Mouse (Mus musculus): ENCODE data around the gene Socs1.

DNA sequence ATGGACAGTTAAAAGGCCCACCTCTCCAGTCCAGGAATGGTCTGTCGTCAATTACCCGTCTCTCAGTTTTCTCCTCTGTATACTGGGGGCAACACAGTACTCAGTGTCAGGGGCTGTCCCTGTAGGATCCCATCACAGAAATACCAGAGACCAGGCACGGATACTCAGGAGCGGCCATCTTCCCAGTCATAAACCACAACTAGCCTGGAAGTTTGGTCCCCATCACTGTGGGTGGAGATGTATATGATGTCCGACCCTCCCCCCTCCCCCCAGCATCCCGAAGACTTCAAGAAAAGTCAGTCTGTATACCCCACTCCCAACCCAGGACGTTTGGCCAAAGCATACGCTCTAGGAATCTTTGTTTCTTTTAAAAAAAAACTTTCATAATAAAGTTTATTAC lies 1.9 kb downstream of the Socs1 start:
- TF ChIP-seq CTCF (IDR thresholded peaks at IDR 0.05; ENCODE audit: low read depth, low read length) (no peak), GATA1 (IDR thresholded peaks at IDR 0.05; ENCODE audit: borderline replicate concordance, low read length) (no peak), TAL1 (conservative IDR thresholded peaks at IDR 0.05; ENCODE audit: low read depth, low read length) (no peak)

Data from G1E (cell line).